Mouse (Mus musculus) C2C12 (cell line): Measurements from ENCODE around the gene C1qtnf1.

Source experiments
- CEBPB ChIP-seq: IDR thresholded peaks from one replicate; pipeline ENCODE4 v1.6.1; 2011; ENCODE audit warnings: low read depth, mild to moderate bottlenecking, control low read depth, moderate library complexity
- CTCF ChIP-seq: IDR thresholded peaks from one replicate; pipeline ENCODE4 v1.5.1; 2011; ENCODE audit not compliant: control insufficient read depth, insufficient read depth, insufficient read length
- MAX ChIP-seq: IDR thresholded peaks from one replicate; pipeline ENCODE4 v1.6.1; 2011; ENCODE audit warnings: mild to moderate bottlenecking, control low read depth
- MYOD1 ChIP-seq: IDR thresholded peaks from one replicate; pipeline ENCODE4 v1.6.1; 2011; ENCODE audit warnings: low read depth; ENCODE audit not compliant: control insufficient read depth, insufficient read length
- USF1 ChIP-seq: IDR thresholded peaks from one replicate; pipeline ENCODE4 v1.6.1; 2011; ENCODE audit warnings: low read depth, mild to moderate bottlenecking, control low read depth, moderate library complexity

DNA sequence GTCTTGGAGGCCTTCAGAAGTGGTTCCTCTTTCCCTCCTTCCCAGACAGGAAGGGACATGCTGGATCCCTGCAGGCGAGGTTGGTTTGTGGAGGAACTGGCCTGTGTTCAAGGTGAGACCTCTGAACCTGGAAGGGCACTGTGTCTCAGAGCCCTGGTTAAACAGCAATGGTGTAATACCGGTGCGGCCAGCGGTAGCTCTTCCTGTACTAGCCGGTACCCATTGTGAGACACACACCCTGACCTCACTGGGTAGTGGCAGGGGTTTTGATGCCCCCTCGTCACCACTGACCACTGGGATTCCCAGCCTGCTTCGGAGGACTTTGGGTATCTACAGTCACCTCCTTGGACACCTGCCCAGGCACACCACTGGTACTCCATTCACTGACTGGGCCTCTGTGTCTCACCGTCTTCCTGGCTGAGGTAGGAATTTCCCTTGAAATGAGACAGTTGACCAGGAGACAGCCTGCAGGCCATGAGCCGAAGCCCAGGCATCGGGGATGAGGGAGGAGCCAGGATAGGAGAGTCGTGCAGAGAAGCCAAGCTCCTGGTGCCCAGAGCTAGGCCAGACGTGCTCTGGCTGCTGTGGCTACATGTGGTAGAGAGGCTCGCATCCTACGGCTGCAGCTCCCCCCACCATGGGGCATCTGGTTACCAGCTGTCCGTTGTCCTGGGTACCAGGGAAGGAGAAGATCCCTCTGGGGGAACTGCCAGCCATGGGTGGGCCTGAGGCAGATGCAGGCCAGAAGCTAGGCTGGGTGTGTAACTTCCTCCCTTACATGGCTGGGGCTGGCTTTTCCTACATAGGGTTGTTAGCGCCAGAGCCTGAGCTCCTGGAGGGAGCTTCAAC lies 3.3 kb downstream of the C1qtnf1 start:
- no peak for TF ChIP-seq MAX
- no peak for TF ChIP-seq MYOD1
- TF ChIP-seq CTCF = no peak
- TF ChIP-seq USF1 = no peak
- TF ChIP-seq CEBPB = no peak
